Mouse (Mus musculus): ENCODE measurements around the gene Tnip1.

Tnip1 gene

GRCm38 (mm10) chr11:54932540-54932939 is 30.2 kb downstream of the Tnip1 start:
- DNase-seq (ENCODE audit: low spot score): no peak

GRCm38 (mm10) chr11:54931405-54932093 is 31.2 kb downstream of the Tnip1 start:
- peak; percentile 64 for DNase-seq (ENCODE audit: low spot score)

- peak; percentile 67 for DNase-seq (ENCODE audit: low spot score)
Observed at GRCm38 (mm10) chr11:54930318-54930979, 32.3 kb downstream of the Tnip1 start.

GRCm38 (mm10) chr11:54929744-54930143 is 33.0 kb downstream of the Tnip1 start:
- DNase-seq (ENCODE audit: low spot score): no peak

- DNase-seq (ENCODE audit: low spot score): no peak
Observed at GRCm38 (mm10) chr11:54929290-54929689, 33.4 kb downstream of the Tnip1 start.

- no peak for DNase-seq (ENCODE audit: low spot score)
Observed at GRCm38 (mm10) chr11:54928886-54929285, 33.8 kb downstream of the Tnip1 start.

- no peak for DNase-seq (ENCODE audit: low spot score)
Observed at GRCm38 (mm10) chr11:54928219-54928618, 34.5 kb downstream of the Tnip1 start.

- peak; percentile 63 for DNase-seq (ENCODE audit: low spot score)
Observed at GRCm38 (mm10) chr11:54927346-54928140, 35.2 kb downstream of the Tnip1 start.

- DNase-seq (ENCODE audit: low spot score): no peak
Observed at GRCm38 (mm10) chr11:54924145-54924544, 38.6 kb downstream of the Tnip1 start.

- DNase-seq (ENCODE audit: low spot score): no peak
Observed at GRCm38 (mm10) chr11:54922488-54922887, 40.2 kb downstream of the Tnip1 start.

- no peak for DNase-seq (ENCODE audit: low spot score)
Observed at GRCm38 (mm10) chr11:54921798-54922197, 40.9 kb downstream of the Tnip1 start.

GRCm38 (mm10) chr11:54920973-54921580 is 41.6 kb downstream of the Tnip1 start:
- DNase-seq (ENCODE audit: low spot score): no peak

- DNase-seq (ENCODE audit: low spot score): no peak
Observed at GRCm38 (mm10) chr11:54920127-54920972, 42.4 kb downstream of the Tnip1 start.

- no peak for DNase-seq (ENCODE audit: low spot score)
Observed at GRCm38 (mm10) chr11:54918273-54918672, 44.4 kb downstream of the Tnip1 start.

- DNase-seq (ENCODE audit: low spot score): no peak
Observed at GRCm38 (mm10) chr11:54917461-54917860, 45.3 kb downstream of the Tnip1 start.

GRCm38 (mm10) chr11:54913841-54914240 is 48.9 kb downstream of the Tnip1 start:
- no peak for DNase-seq (ENCODE audit: low spot score)

- DNase-seq (ENCODE audit: low spot score): no peak
Observed at GRCm38 (mm10) chr11:54912503-54913316, 50.0 kb downstream of the Tnip1 start.

- no peak for DNase-seq (ENCODE audit: low spot score)
Observed at GRCm38 (mm10) chr11:54911671-54912502, 50.8 kb downstream of the Tnip1 start.

- no peak for DNase-seq (ENCODE audit: low spot score)
Observed at GRCm38 (mm10) chr11:54911201-54911600, 51.5 kb downstream of the Tnip1 start.

Data from layer of hippocampus, adult 11-12 months (tissue).